Mouse (Mus musculus): ENCODE results near the gene Igfbp3. TPM values are rescaled to one million over a fixed set of nuclear protein-coding genes. Genes with fewer than 3 reads are reported as not detected.

The Igfbp3 gene
- polyA plus RNA-seq, 1 experiment, result 300 TPM

- 71% methylated on average over 6 of the region's 6 CpGs for WGBS
- no peak for DNase-seq
- Histone ChIP-seq H3K36me3 (ENCODE audit: control insufficient read depth, insufficient read depth, low read length) (no peaks in the 10 kb centered on the region), H3K4me3 (ENCODE audit: insufficient read depth, low read depth, low read length) (no peak overlapping the region), H3K4me1 (ENCODE audit: control insufficient read depth, insufficient read depth, low read length) (peaks cover 8% of the 10 kb centered on the region; the same call in 1 of the 2 replicates), H3K27ac (ENCODE audit: insufficient read depth, low read depth, low read length) (no peak overlapping the region), H3K27me3 (replicated peaks; ENCODE audit: control insufficient read depth, insufficient read depth, low read length) (no peaks in the 10 kb centered on the region)
- TF ChIP-seq POLR2A (IDR thresholded peaks at IDR 0.05; ENCODE audit: low read depth, low read length), result no peak
- TF ChIP-seq CTCF (conservative IDR thresholded peaks at IDR 0.05; ENCODE audit: insufficient read depth, insufficient read length, low read depth, low read length), result no peak
Measured at GRCm38 (mm10) chr11:7192710-7193109, 21.0 kb downstream of the Igfbp3 start.

- Histone ChIP-seq H3K36me3 (ENCODE audit: control insufficient read depth, insufficient read depth, low read length) (no peaks in the 10 kb centered on the region), H3K4me3 (ENCODE audit: insufficient read depth, low read depth, low read length) (no peak within 1 kb of the TSS), H3K27me3 (replicated peaks; ENCODE audit: control insufficient read depth, insufficient read depth, low read length) (no peaks in the 10 kb centered on the region), H3K4me1 (ENCODE audit: control insufficient read depth, insufficient read depth, low read length) (no peaks in the 10 kb centered on the region), H3K27ac (ENCODE audit: insufficient read depth, low read depth, low read length) (no peak within 1 kb of the TSS)
- WGBS, result 86% methylated on average over 13 of the region's 13 CpGs
- TF ChIP-seq POLR2A (IDR thresholded peaks at IDR 0.05; ENCODE audit: low read depth, low read length) (no peak), CTCF (conservative IDR thresholded peaks at IDR 0.05; ENCODE audit: insufficient read depth, insufficient read length, low read depth, low read length) (no peak)
- no peak for DNase-seq
Measured at GRCm38 (mm10) chr11:7188469-7188868, 25.3 kb downstream of the Igfbp3 start, which contains the start of gene Gm11985. Gm11985 (minus strand) TSS chr11:7188569.

- DNase-seq, result no peak
- 72% methylated on average over 8 of the region's 8 CpGs for WGBS
- no peak overlapping the region for H3K4me3 ChIP-seq (ENCODE audit: insufficient read depth, low read depth, low read length)
- H3K4me1 ChIP-seq (ENCODE audit: control insufficient read depth, insufficient read depth, low read length), result no peaks in the 10 kb centered on the region
- no peak overlapping the region for H3K27ac ChIP-seq (ENCODE audit: insufficient read depth, low read depth, low read length)
- H3K27me3 ChIP-seq (replicated peaks; ENCODE audit: control insufficient read depth, insufficient read depth, low read length), result no peaks in the 10 kb centered on the region
- TF ChIP-seq CTCF (conservative IDR thresholded peaks at IDR 0.05; ENCODE audit: insufficient read depth, insufficient read length, low read depth, low read length) (no peak), POLR2A (IDR thresholded peaks at IDR 0.05; ENCODE audit: low read depth, low read length) (no peak)
- H3K36me3 ChIP-seq (ENCODE audit: control insufficient read depth, insufficient read depth, low read length), result no peaks in the 10 kb centered on the region
Measured at GRCm38 (mm10) chr11:7187472-7187871, 26.3 kb downstream of the Igfbp3 start.

GRCm38 (mm10) chr11:7184420-7184819 lies 29.3 kb downstream of the Igfbp3 start:
- DNase-seq, result no peak
- 85% methylated on average over 1 of the region's 1 CpGs for WGBS
- no peak for TF ChIP-seq CTCF (conservative IDR thresholded peaks at IDR 0.05; ENCODE audit: insufficient read depth, insufficient read length, low read depth, low read length)
- no peak for TF ChIP-seq POLR2A (IDR thresholded peaks at IDR 0.05; ENCODE audit: low read depth, low read length)

GRCm38 (mm10) chr11:7182409-7183042 lies 31.2 kb downstream of the Igfbp3 start:
- no peak overlapping the region for H3K4me3 ChIP-seq (ENCODE audit: insufficient read depth, low read depth, low read length)
- no peak for DNase-seq
- no peaks in the 10 kb centered on the region for H3K27me3 ChIP-seq (replicated peaks; ENCODE audit: control insufficient read depth, insufficient read depth, low read length)
- TF ChIP-seq CTCF (conservative IDR thresholded peaks at IDR 0.05; ENCODE audit: insufficient read depth, insufficient read length, low read depth, low read length) (no peak), POLR2A (IDR thresholded peaks at IDR 0.05; ENCODE audit: low read depth, low read length) (no peak)
- H3K36me3 ChIP-seq (ENCODE audit: control insufficient read depth, insufficient read depth, low read length), result no peaks in the 10 kb centered on the region
- H3K27ac ChIP-seq (ENCODE audit: insufficient read depth, low read depth, low read length), result no peak overlapping the region
- H3K4me1 ChIP-seq (ENCODE audit: control insufficient read depth, insufficient read depth, low read length), result no peaks in the 10 kb centered on the region
- WGBS, result 70% methylated on average over 8 of the region's 8 CpGs

More at GRCm38 (mm10) chr11:7184420-7184819, 29.3 kb downstream of the Igfbp3 start:
- Histone ChIP-seq H3K27me3 (replicated peaks; ENCODE audit: control insufficient read depth, insufficient read depth, low read length) (no peaks in the 10 kb centered on the region), H3K36me3 (ENCODE audit: control insufficient read depth, insufficient read depth, low read length) (no peaks in the 10 kb centered on the region), H3K27ac (ENCODE audit: insufficient read depth, low read depth, low read length) (no peak overlapping the region), H3K4me3 (ENCODE audit: insufficient read depth, low read depth, low read length) (no peak overlapping the region), H3K4me1 (ENCODE audit: control insufficient read depth, insufficient read depth, low read length) (no peaks in the 10 kb centered on the region)

- H3K4me3 ChIP-seq (ENCODE audit: insufficient read depth, low read depth, low read length), result no peak overlapping the region
- no peaks in the 10 kb centered on the region for H3K4me1 ChIP-seq (ENCODE audit: control insufficient read depth, insufficient read depth, low read length)
- no peak overlapping the region for H3K27ac ChIP-seq (ENCODE audit: insufficient read depth, low read depth, low read length)
- DNase-seq, result no peak
- TF ChIP-seq POLR2A (IDR thresholded peaks at IDR 0.05; ENCODE audit: low read depth, low read length) (no peak), CTCF (conservative IDR thresholded peaks at IDR 0.05; ENCODE audit: insufficient read depth, insufficient read length, low read depth, low read length) (no peak)
- no peaks in the 10 kb centered on the region for H3K36me3 ChIP-seq (ENCODE audit: control insufficient read depth, insufficient read depth, low read length)
- no peaks in the 10 kb centered on the region for H3K27me3 ChIP-seq (replicated peaks; ENCODE audit: control insufficient read depth, insufficient read depth, low read length)
- 48% methylated on average over 2 of the region's 2 CpGs for WGBS
Measured at GRCm38 (mm10) chr11:7179276-7179675, 34.4 kb downstream of the Igfbp3 start.

- H3K4me1 ChIP-seq (ENCODE audit: control insufficient read depth, insufficient read depth, low read length), result no peaks in the 10 kb centered on the region
- no peaks in the 10 kb centered on the region for H3K27me3 ChIP-seq (replicated peaks; ENCODE audit: control insufficient read depth, insufficient read depth, low read length)
- no peak overlapping the region for H3K4me3 ChIP-seq (ENCODE audit: insufficient read depth, low read depth, low read length)
- TF ChIP-seq CTCF (conservative IDR thresholded peaks at IDR 0.05; ENCODE audit: insufficient read depth, insufficient read length, low read depth, low read length), result no peak
- TF ChIP-seq POLR2A (IDR thresholded peaks at IDR 0.05; ENCODE audit: low read depth, low read length), result no peak
- DNase-seq, result no peak
- 42% methylated on average over 4 of the region's 4 CpGs for WGBS
- H3K27ac ChIP-seq (ENCODE audit: insufficient read depth, low read depth, low read length), result no peak overlapping the region
- H3K36me3 ChIP-seq (ENCODE audit: control insufficient read depth, insufficient read depth, low read length), result no peaks in the 10 kb centered on the region
Measured at GRCm38 (mm10) chr11:7178724-7179123, 35.0 kb downstream of the Igfbp3 start.

All from kidney, adult 2 months (tissue).